Mouse (Mus musculus) liver, embryonic 16.5 days (tissue): ENCODE measurements around the gene Dhrs3. TPM values are rescaled to one million over a fixed set of nuclear protein-coding genes. Genes with fewer than 3 reads are reported as not detected.

ENCODE experiments used
- ATAC-seq: fragments of 200-750 bp; cut with Nextera tagmentation; 2 replicates; pipeline ENCODE4 v1.8.0; 2017; ENCODE audit warnings: low read depth, mild to moderate bottlenecking, moderate number of reproducible peaks, moderate library complexity
- H3K27ac ChIP-seq: fragments of 300-500 bp; sonication (generic); 2 replicates; pipeline ENCODE4 v1.5.1; 2014; ENCODE audit warnings: mild to moderate bottlenecking, low read length
- H3K27me3 ChIP-seq: fragments of 300-500 bp; sonication (generic); 2 replicates; pipeline ENCODE4 v1.6.1; 2014; ENCODE audit warnings: low read depth, low read length, mixed read lengths; ENCODE audit not compliant: control insufficient read depth, insufficient read depth
- H3K36me3 ChIP-seq: fragments of 300-500 bp; sonication (generic); 2 replicates; pipeline ENCODE4 v1.6.1; 2014; ENCODE audit warnings: mild to moderate bottlenecking; ENCODE audit not compliant: control insufficient read depth, insufficient read depth
- H3K4me1 ChIP-seq: fragments of 300-500 bp; sonication (generic); 2 replicates; pipeline ENCODE4 v1.6.1; 2014; ENCODE audit warnings: low read depth, low read length, mixed read lengths; ENCODE audit not compliant: control insufficient read depth
- H3K4me2 ChIP-seq: fragments of 300-500 bp; sonication (generic); 2 replicates; pipeline ENCODE4 v1.6.1; 2014; ENCODE audit warnings: low read depth, low read length, mixed read lengths
- H3K4me3 ChIP-seq: fragments of 300-500 bp; sonication (generic); 2 replicates; pipeline ENCODE4 v1.5.1; 2014; ENCODE audit warnings: low read depth, mild to moderate bottlenecking, low read length
- H3K9ac ChIP-seq: fragments of 300-500 bp; sonication (generic); 2 replicates; pipeline ENCODE4 v1.6.1; 2014; ENCODE audit warnings: low read depth, low read length
- H3K9me3 ChIP-seq: fragments of 300-500 bp; sonication (generic); replicated peaks from 2 replicates; pipeline ENCODE4 v1.6.1; 2016; ENCODE audit warnings: low read length; ENCODE audit not compliant: control insufficient read depth
- WGBS: fragments of 180-500 bp; shearing (Covaris S2); extraction: QIAGEN DNeasy Blood & Tissue Kit; methylation state at CpG from one replicate; pipeline ENCODE4 v1.1.7; 2014; ENCODE audit not compliant: insufficient replicate concordance; 5-methylcytosine and 5-hydroxymethylcytosine counted together
- polyA plus RNA-seq: library from polyadenylated mRNA; unstranded; fragments of >200 nt; fragmentation: Nextera tagmentation; extraction: Ambion mirVana; gene quantifications from 2 replicates; pipeline ENCODE4 v1.2.1, GENCODE M21; 2015

Gene Dhrs3
- polyA plus RNA-seq, 1 experiment from 2014 or later = 39.2 TPM

DNA sequence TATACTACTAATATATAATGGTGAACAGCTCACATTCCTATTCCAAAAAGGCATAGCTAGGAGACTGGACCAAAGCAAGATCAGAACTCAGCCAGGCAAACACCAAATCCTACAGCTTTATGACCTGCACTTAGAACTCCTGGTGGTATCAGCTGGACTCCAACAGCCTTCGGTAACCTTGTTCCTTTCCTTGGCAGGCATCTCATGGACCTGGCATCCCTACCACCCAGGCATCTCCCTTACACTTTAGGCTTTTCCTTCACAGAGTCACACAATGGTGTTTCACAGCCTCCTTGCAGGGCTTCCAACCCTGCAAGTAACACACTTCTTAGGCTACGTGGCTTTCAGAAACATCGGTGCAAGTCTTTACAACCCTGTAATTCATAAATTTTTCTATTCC, 75.7 kb downstream of the Dhrs3 start:
- Histone ChIP-seq H3K9me3 (no peaks in the 10 kb centered on the region), H3K27ac (no peak overlapping the region), H3K4me1 (no peaks in the 10 kb centered on the region; the same call in 1 of the 2 replicates), H3K9ac (no peak overlapping the region), H3K36me3 (no peaks in the 10 kb centered on the region; the same call in 1 of the 2 replicates), H3K4me3 (no peak overlapping the region), H3K4me2 (no peak overlapping the region), H3K27me3 (no peaks in the 10 kb centered on the region)
- WGBS = 76% methylated on average over 3 of the region's 3 CpGs
- no peak for ATAC-seq

DNA sequence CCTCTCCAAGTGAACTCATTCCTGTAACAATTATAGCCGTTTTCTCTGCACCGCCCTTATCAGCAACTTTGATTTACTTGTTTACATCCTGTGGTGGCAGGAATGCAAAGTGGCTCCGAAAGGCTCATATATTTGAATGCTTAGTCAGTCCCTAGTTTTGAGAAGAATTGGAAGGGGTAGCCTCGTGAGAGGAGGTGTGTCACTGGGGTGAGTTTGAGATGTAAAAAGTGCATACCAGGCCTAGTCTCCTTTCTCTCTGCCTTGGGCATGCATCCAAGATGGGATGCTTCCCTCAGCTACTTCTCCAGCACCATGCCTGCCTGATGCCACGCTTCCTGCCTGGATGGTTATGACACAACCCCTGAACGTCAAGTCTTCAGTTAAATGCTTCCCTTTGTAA, 76.4 kb downstream of the Dhrs3 start:
- Histone ChIP-seq H3K27me3 (no peaks in the 10 kb centered on the region), H3K4me2 (no peak overlapping the region), H3K4me1 (no peaks in the 10 kb centered on the region; the same call in 1 of the 2 replicates), H3K27ac (no peak overlapping the region), H3K9ac (no peak overlapping the region), H3K36me3 (no peaks in the 10 kb centered on the region; the same call in 1 of the 2 replicates), H3K9me3 (no peaks in the 10 kb centered on the region), H3K4me3 (no peak overlapping the region)
- ATAC-seq = no peak
- WGBS = 52% methylated on average over 6 of the region's 6 CpGs

DNA sequence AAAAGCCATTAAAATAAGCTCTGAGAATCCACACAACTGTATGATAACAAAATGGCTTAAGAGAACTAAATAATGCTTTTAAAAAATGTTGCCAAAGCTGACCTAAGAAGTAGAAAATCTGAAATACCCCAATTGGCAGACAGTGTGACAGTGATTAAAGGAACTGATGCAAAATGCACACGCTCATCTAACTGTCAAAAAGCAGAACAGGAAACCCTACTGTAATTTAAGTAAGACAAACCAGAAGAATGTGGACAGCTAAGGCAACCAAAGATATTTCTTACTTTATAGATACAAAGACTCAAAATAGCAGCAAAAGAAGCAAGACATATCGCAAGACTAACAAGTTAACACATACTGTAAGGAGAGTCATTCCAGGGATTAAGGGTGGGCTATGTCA, 78.4 kb downstream of the Dhrs3 start:
- H3K27me3 ChIP-seq = no peaks in the 10 kb centered on the region
- ATAC-seq = no peak
- H3K9ac ChIP-seq = no peak overlapping the region
- H3K27ac ChIP-seq = no peak overlapping the region
- no peak overlapping the region for H3K4me2 ChIP-seq
- no peaks in the 10 kb centered on the region for H3K9me3 ChIP-seq
- no peaks in the 10 kb centered on the region; the same call in 1 of the 2 replicates for H3K36me3 ChIP-seq
- no peaks in the 10 kb centered on the region; the same call in 1 of the 2 replicates for H3K4me1 ChIP-seq
- 67% methylated on average over 2 of the region's 2 CpGs for WGBS
- no peak overlapping the region for H3K4me3 ChIP-seq

DNA sequence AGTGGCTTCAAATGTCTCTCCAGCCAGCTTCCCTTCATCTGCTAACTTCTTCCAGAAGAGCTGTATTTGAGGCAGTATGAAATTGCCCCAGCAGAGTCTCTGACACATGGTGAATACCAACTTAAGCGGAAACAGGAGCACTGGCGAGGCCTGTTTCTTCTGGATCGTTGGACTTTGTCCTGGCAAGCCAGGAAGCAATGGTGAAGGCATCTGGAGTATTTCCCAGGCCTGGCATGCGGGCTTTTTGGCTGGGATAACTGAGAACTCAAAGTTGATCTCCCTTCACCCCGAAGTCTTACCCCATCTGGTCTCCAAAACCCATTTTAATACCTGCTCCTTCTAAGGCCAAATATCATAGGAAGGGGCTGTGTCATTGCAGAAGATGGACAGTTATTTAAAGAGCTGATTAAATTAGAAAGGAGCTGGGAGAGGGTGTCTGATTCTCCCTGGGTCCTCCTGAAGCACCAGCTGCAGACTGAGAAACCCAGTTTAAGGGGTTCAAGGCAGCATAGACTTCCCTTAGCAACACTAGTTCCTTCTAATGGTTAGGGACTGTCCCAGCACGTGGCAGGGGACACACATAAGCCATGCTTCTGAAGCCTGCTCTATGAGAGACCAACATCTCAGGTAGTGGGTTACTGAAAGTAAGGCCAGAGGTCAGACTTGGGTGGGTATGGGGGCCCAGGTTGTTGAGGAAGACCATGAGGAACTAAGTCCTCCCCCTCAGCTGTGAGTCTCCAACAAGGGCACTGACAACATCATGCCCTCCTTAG, 80.5 kb downstream of the Dhrs3 start:
- H3K4me1 ChIP-seq = no peaks in the 10 kb centered on the region; the same call in 1 of the 2 replicates
- 70% methylated on average over 6 of the region's 6 CpGs for WGBS
- H3K27ac ChIP-seq = no peak overlapping the region
- no peak overlapping the region for H3K9ac ChIP-seq
- no peak for ATAC-seq
- H3K9me3 ChIP-seq = no peaks in the 10 kb centered on the region
- no peaks in the 10 kb centered on the region for H3K27me3 ChIP-seq
- no peaks in the 10 kb centered on the region; the same call in 1 of the 2 replicates for H3K36me3 ChIP-seq
- no peak overlapping the region for H3K4me2 ChIP-seq
- H3K4me3 ChIP-seq = no peak overlapping the region

DNA sequence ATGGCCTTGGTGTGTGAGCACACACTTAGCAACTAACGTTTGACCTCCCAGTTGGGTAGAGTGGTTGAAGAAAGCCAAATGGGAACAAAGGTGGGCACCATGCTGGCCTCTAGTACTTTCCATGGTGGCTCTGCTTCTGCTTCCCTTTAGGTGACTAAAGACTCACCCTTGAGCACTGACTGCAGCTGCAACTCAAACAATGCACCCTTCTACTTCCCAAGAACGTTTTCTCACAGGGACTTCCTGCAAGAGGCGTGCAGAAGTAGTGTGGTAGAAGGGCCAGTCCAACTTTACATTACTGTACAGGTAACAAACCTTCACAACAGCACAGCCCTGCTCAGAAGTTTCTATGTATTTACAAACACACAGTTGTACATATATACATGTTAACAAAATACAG, 81.8 kb downstream of the Dhrs3 start:
- WGBS = 59% methylated on average over 3 of the region's 3 CpGs
- H3K27me3 ChIP-seq = no peaks in the 10 kb centered on the region
- H3K4me3 ChIP-seq = no peak overlapping the region
- H3K4me1 ChIP-seq = no peaks in the 10 kb centered on the region; the same call in 1 of the 2 replicates
- no peaks in the 10 kb centered on the region; the same call in 1 of the 2 replicates for H3K36me3 ChIP-seq
- ATAC-seq = no peak
- no peak overlapping the region for H3K4me2 ChIP-seq
- no peak overlapping the region for H3K9ac ChIP-seq
- no peaks in the 10 kb centered on the region for H3K9me3 ChIP-seq
- 0 out of 2 replicates have a peak overlapping the region, but pooled peaks have one; percentile 6 for H3K27ac ChIP-seq

DNA sequence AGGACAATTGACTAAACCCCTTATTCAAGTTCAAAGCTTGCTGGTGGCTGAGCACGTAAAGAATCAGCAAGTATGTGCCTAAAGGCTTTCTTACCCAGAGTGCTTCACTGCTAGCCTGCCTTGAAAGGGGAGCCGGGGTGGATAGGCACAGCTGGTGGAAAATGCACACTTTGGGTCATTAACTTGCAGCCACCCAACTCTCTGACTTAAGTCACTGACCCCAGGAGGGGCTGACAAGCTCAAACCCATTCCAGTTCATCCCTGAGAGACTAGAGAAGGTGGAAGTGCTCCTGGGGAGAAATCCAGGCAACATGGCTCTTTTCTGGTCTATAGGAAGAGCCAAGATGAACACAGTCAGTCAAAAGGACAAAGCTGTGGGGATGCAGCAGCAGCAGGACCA, 82.9 kb downstream of the Dhrs3 start:
- no peak overlapping the region for H3K4me2 ChIP-seq
- H3K27ac ChIP-seq = no peak overlapping the region
- no peak overlapping the region for H3K9ac ChIP-seq
- no peaks in the 10 kb centered on the region for H3K27me3 ChIP-seq
- no peaks in the 10 kb centered on the region for H3K36me3 ChIP-seq
- peaks cover 3% of the 10 kb centered on the region; the same call in 1 of the 2 replicates for H3K4me1 ChIP-seq
- no peak for ATAC-seq
- H3K9me3 ChIP-seq = no peaks in the 10 kb centered on the region
- H3K4me3 ChIP-seq = no peak overlapping the region
- 71% methylated on average over 2 of the region's 2 CpGs for WGBS

DNA sequence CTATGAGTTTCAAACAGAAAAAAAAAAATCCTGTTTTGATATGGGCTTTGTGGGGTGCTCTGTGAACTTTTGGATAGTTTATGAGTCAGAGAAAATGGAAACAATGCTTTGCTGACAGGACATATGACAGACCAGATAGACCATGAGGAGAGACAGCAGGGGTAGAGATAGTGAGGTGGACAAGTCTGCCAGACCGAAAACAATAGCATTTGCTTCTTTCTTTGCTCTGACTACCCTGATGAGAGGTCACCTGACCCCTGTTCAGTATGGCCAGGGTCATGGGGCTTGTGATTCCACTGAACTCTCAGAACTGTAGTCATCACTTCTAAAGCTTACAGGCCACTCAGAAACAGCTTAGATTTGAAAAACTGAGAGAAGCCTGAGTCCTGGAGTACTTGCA, 84.4 kb downstream of the Dhrs3 start:
- H3K9me3 ChIP-seq = no peaks in the 10 kb centered on the region
- 64% methylated on average over 1 of the region's 1 CpGs for WGBS
- no peak overlapping the region for H3K4me3 ChIP-seq
- H3K9ac ChIP-seq = no peak overlapping the region
- H3K4me2 ChIP-seq = no peak overlapping the region
- H3K36me3 ChIP-seq = no peaks in the 10 kb centered on the region
- no peak overlapping the region for H3K27ac ChIP-seq
- ATAC-seq = no peak
- peaks cover 8% of the 10 kb centered on the region for H3K4me1 ChIP-seq
- H3K27me3 ChIP-seq = no peaks in the 10 kb centered on the region

Other genes starting within 250 kb of the Dhrs3 start
- not detected in 2 replicates for gene Gm436, start 206.5 kb upstream of the Dhrs3 start, polyA plus RNA-seq
- gene Gm13178, start 171.4 kb upstream of the Dhrs3 start, polyA plus RNA-seq = not detected in 2 replicates
- gene Gm438, start 106.2 kb upstream of the Dhrs3 start, polyA plus RNA-seq = not detected in 2 replicates